Mouse (Mus musculus) forebrain, embryonic 16.5 days (tissue): ENCODE data around the gene Zfp646. TPM values are rescaled to one million over a fixed set of nuclear protein-coding genes. Genes with fewer than 3 reads are reported as not detected.

Experiments used
- ATAC-seq: fragments of 200-750 bp; cut with Nextera tagmentation; 2 replicates; pipeline ENCODE4 v1.8.0; 2017; ENCODE audit warnings: mild to moderate bottlenecking, moderate library complexity
- H3K27ac ChIP-seq: fragments of 300-500 bp; sonication (generic); 2 replicates; pipeline ENCODE4 v1.5.1; 2014; ENCODE audit warnings: low read length, control low read depth
- H3K27me3 ChIP-seq: fragments of 300-500 bp; sonication (generic); replicated peaks from 2 replicates; pipeline ENCODE4 v1.6.1; 2014; ENCODE audit warnings: low read length; ENCODE audit not compliant: control insufficient read depth, insufficient read depth
- H3K36me3 ChIP-seq: fragments of 300-500 bp; sonication (generic); 2 replicates; pipeline ENCODE4 v1.6.1; 2014; ENCODE audit not compliant: control insufficient read depth, insufficient read depth
- H3K4me1 ChIP-seq: fragments of 300-500 bp; sonication (generic); replicated peaks from 2 replicates; pipeline ENCODE4 v1.6.1; 2014; ENCODE audit warnings: low read length; ENCODE audit not compliant: control insufficient read depth, insufficient read depth
- H3K4me2 ChIP-seq: fragments of 300-500 bp; sonication (generic); 2 replicates; pipeline ENCODE4 v1.6.1; 2014; ENCODE audit warnings: mild to moderate bottlenecking, low read length, control low read depth
- H3K4me3 ChIP-seq: fragments of 300-500 bp; sonication (generic); replicated peaks from 2 replicates; pipeline ENCODE4 v1.5.1; 2014; ENCODE audit warnings: mild to moderate bottlenecking, low read length, control low read depth
- H3K9ac ChIP-seq: fragments of 300-500 bp; sonication (generic); replicated peaks from 2 replicates; pipeline ENCODE4 v1.6.1; 2014; ENCODE audit warnings: low read depth, low read length, control low read depth
- H3K9me3 ChIP-seq: fragments of 300-500 bp; sonication (generic); 2 replicates; pipeline ENCODE4 v1.6.1; 2016; ENCODE audit warnings: low read length; ENCODE audit not compliant: control insufficient read depth
- WGBS: fragments of 180-500 bp; shearing (Covaris S2); extraction: QIAGEN DNeasy Blood & Tissue Kit; methylation state at CpG from one replicate; pipeline ENCODE4 v1.1.7; 2014; 5-methylcytosine and 5-hydroxymethylcytosine counted together
- polyA plus RNA-seq: library from polyadenylated mRNA; unstranded; fragments of >200 nt; fragmentation: Nextera tagmentation; extraction: Ambion mirVana; gene quantifications from 2 replicates; pipeline ENCODE4 v1.2.1, GENCODE M21; 2015

Gene Zfp646
- polyA plus RNA-seq, 1 experiment from 2014 or later = 14.4 TPM

- peak within 1 kb of the TSS; percentile 100 for H3K27ac ChIP-seq
- peak within 1 kb of the TSS; percentile 93 for H3K4me3 ChIP-seq
- ATAC-seq = peak; percentile 64
- peaks cover 29% of the 10 kb centered on the region for H3K36me3 ChIP-seq
- no peaks in the 10 kb centered on the region for H3K27me3 ChIP-seq
- H3K9me3 ChIP-seq = no peaks in the 10 kb centered on the region
- H3K4me2 ChIP-seq = peak within 1 kb of the TSS; percentile 70
- H3K9ac ChIP-seq = peak within 1 kb of the TSS; percentile 100
- WGBS = under 1% methylated on average over 60 of the region's 60 CpGs
- H3K4me1 ChIP-seq = peaks cover 27% of the 10 kb centered on the region
These were observed 687 bp downstream of the Zfp646 start, which contains the start of gene Zfp668 for GRCm38 (mm10) chr7:127876467-127877348. Gene Zfp668, minus strand, starts transcription at chr7:127876828.

- no peak for ATAC-seq
- peaks cover 39% of the 10 kb centered on the region for H3K36me3 ChIP-seq
These were observed 3.3 kb downstream of the Zfp646 start for GRCm38 (mm10) chr7:127879301-127879700.

GRCm38 (mm10) chr7:127880431-127880830 lies 4.4 kb downstream of the Zfp646 start:
- H3K4me2 ChIP-seq = no peak overlapping the region
- H3K27me3 ChIP-seq = no peaks in the 10 kb centered on the region
- 87% methylated on average over 12 of the region's 12 CpGs for WGBS
- H3K27ac ChIP-seq = no peak overlapping the region
- no peaks in the 10 kb centered on the region for H3K9me3 ChIP-seq
- peaks cover 39% of the 10 kb centered on the region for H3K36me3 ChIP-seq
- peaks cover 25% of the 10 kb centered on the region for H3K4me1 ChIP-seq
- H3K9ac ChIP-seq = no peak overlapping the region
- no peak overlapping the region for H3K4me3 ChIP-seq
- ATAC-seq = no peak

More at GRCm38 (mm10) chr7:127879301-127879700, 3.3 kb downstream of the Zfp646 start:
- no peak overlapping the region for H3K4me2 ChIP-seq
- no peaks in the 10 kb centered on the region for H3K9me3 ChIP-seq
- 98% methylated on average over 9 of the region's 9 CpGs for WGBS
- H3K9ac ChIP-seq = no peak overlapping the region
- H3K4me1 ChIP-seq = peaks cover 21% of the 10 kb centered on the region
- no peak overlapping the region for H3K4me3 ChIP-seq
- H3K27ac ChIP-seq = no peak overlapping the region
- no peaks in the 10 kb centered on the region for H3K27me3 ChIP-seq

GRCm38 (mm10) chr7:127885951-127886350 lies 9.9 kb downstream of the Zfp646 start:
- Histone ChIP-seq H3K27me3 (no peaks in the 10 kb centered on the region), H3K27ac (no peak overlapping the region), H3K4me2 (no peak overlapping the region), H3K9me3 (no peaks in the 10 kb centered on the region), H3K9ac (no peak overlapping the region), H3K4me3 (no peak overlapping the region), H3K4me1 (peaks cover 19% of the 10 kb centered on the region), H3K36me3 (peaks cover 41% of the 10 kb centered on the region)
- 74% methylated on average over 6 of the region's 6 CpGs for WGBS
- ATAC-seq = no peak

- Histone ChIP-seq H3K9ac (no peak overlapping the region), H3K27ac (no peak overlapping the region), H3K27me3 (no peaks in the 10 kb centered on the region), H3K4me3 (no peak overlapping the region), H3K4me1 (peaks cover 19% of the 10 kb centered on the region), H3K9me3 (no peaks in the 10 kb centered on the region), H3K4me2 (no peak overlapping the region), H3K36me3 (peaks cover 35% of the 10 kb centered on the region)
- no peak for ATAC-seq
- WGBS = 94% methylated on average over 6 of the region's 6 CpGs
These were observed 10.5 kb downstream of the Zfp646 start for GRCm38 (mm10) chr7:127886551-127886950.

- Histone ChIP-seq H3K4me1 (peaks cover 19% of the 10 kb centered on the region), H3K9ac (no peak overlapping the region), H3K36me3 (peaks cover 33% of the 10 kb centered on the region), H3K27me3 (no peaks in the 10 kb centered on the region), H3K4me2 (no peak overlapping the region), H3K9me3 (no peaks in the 10 kb centered on the region), H3K27ac (no peak overlapping the region), H3K4me3 (no peak overlapping the region)
- 88% methylated on average over 8 of the region's 8 CpGs for WGBS
- no peak for ATAC-seq
These were observed 11.2 kb downstream of the Zfp646 start for GRCm38 (mm10) chr7:127887191-127887590.

GRCm38 (mm10) chr7:127887781-127888180 lies 11.8 kb downstream of the Zfp646 start:
- no peak for ATAC-seq
- H3K4me3 ChIP-seq = no peak overlapping the region
- peaks cover 19% of the 10 kb centered on the region for H3K4me1 ChIP-seq
- peaks cover 35% of the 10 kb centered on the region for H3K36me3 ChIP-seq
- WGBS = 81% methylated on average over 3 of the region's 3 CpGs
- H3K27ac ChIP-seq = no peak overlapping the region
- H3K9ac ChIP-seq = no peak overlapping the region
- no peak overlapping the region for H3K4me2 ChIP-seq
- H3K9me3 ChIP-seq = no peaks in the 10 kb centered on the region
- H3K27me3 ChIP-seq = no peaks in the 10 kb centered on the region

- Histone ChIP-seq H3K27me3 (no peaks in the 10 kb centered on the region), H3K27ac (no peak overlapping the region), H3K4me1 (peaks cover 15% of the 10 kb centered on the region), H3K9ac (no peak overlapping the region), H3K4me3 (no peak overlapping the region), H3K4me2 (no peak overlapping the region), H3K36me3 (peaks cover 27% of the 10 kb centered on the region), H3K9me3 (no peaks in the 10 kb centered on the region)
- ATAC-seq = no peak
- WGBS = 74% methylated on average over 3 of the region's 3 CpGs
These were observed 12.8 kb downstream of the Zfp646 start for GRCm38 (mm10) chr7:127888821-127889220.

GRCm38 (mm10) chr7:127890798-127891197 lies 14.8 kb downstream of the Zfp646 start, which contains the start of gene Prss53:
Gene Prss53, minus strand, starts transcription at chr7:127890970.
- no peaks in the 10 kb centered on the region for H3K9me3 ChIP-seq
- H3K4me1 ChIP-seq = peaks cover 8% of the 10 kb centered on the region
- 17% methylated on average over 4 of the region's 4 CpGs for WGBS
- no peak within 1 kb of the TSS for H3K4me3 ChIP-seq
- no peak within 1 kb of the TSS for H3K4me2 ChIP-seq
- no peaks in the 10 kb centered on the region for H3K27me3 ChIP-seq
- ATAC-seq = no peak
- no peak within 1 kb of the TSS for H3K9ac ChIP-seq
- no peak within 1 kb of the TSS for H3K27ac ChIP-seq
- peaks cover 24% of the 10 kb centered on the region for H3K36me3 ChIP-seq
